Mouse (Mus musculus) gonadal fat pad, adult 2 months (tissue): ENCODE measurements at regions not wholly inside any gene's neighbourhood (a gene's known extent, or its start where the extent isn't known, plus 50 kb on each side); places are given as distances from the start of the nearest gene placed in this dataset.

Source experiments
- DNase-seq: peaks from one replicate; pipeline ENCODE4 v3.0.0-alpha.2; 2012; ENCODE audit warnings: low read depth

- DNase-seq, result no peak
Observed at GRCm38 (mm10) chr16:51675101-51675500, 355.9 kb upstream of the Cblb start.

- DNase-seq, result no peak
Observed at GRCm38 (mm10) chr16:51675988-51676387, 355.0 kb upstream of the Cblb start.

- no peak for DNase-seq
Observed at GRCm38 (mm10) chr16:51690861-51691260, 340.2 kb upstream of the Cblb start.

GRCm38 (mm10) chr16:51705026-51705425, 326.0 kb upstream of the Cblb start:
- no peak for DNase-seq

- DNase-seq, result no peak
Observed at GRCm38 (mm10) chr16:51718695-51719094, 312.3 kb upstream of the Cblb start.

- no peak for DNase-seq
Observed at GRCm38 (mm10) chr16:51719637-51720036, 311.4 kb upstream of the Cblb start.

- no peak for DNase-seq
Observed at GRCm38 (mm10) chr16:51722682-51723081, 308.3 kb upstream of the Cblb start.

- no peak for DNase-seq
Observed at GRCm38 (mm10) chr16:51741875-51742274, 289.1 kb upstream of the Cblb start.

- no peak for DNase-seq
Observed at GRCm38 (mm10) chr16:51751878-51752277, 279.1 kb upstream of the Cblb start.

- no peak for DNase-seq
Observed at GRCm38 (mm10) chr16:51758361-51759227, 272.4 kb upstream of the Cblb start.

- no peak for DNase-seq
Observed at GRCm38 (mm10) chr16:51759228-51759647, 271.8 kb upstream of the Cblb start.

GRCm38 (mm10) chr16:51767556-51767955, 263.5 kb upstream of the Cblb start:
- DNase-seq, result no peak

GRCm38 (mm10) chr16:51778920-51779319, 252.1 kb upstream of the Cblb start:
- DNase-seq, result no peak

- DNase-seq, result no peak
Observed at GRCm38 (mm10) chr16:51795003-51795402, 236.0 kb upstream of the Cblb start.

GRCm38 (mm10) chr16:51807323-51807722, 223.7 kb upstream of the Cblb start:
- no peak for DNase-seq

GRCm38 (mm10) chr16:51809120-51809519, 221.9 kb upstream of the Cblb start:
- no peak for DNase-seq

GRCm38 (mm10) chr16:51811073-51811472, 220.0 kb upstream of the Cblb start:
- DNase-seq, result no peak

- DNase-seq, result no peak
Observed at GRCm38 (mm10) chr16:51842770-51843169, 188.3 kb upstream of the Cblb start.

- DNase-seq, result no peak
Observed at GRCm38 (mm10) chr16:51845539-51845938, 185.5 kb upstream of the Cblb start.

GRCm38 (mm10) chr16:51880711-51881110, 150.3 kb upstream of the Cblb start:
- no peak for DNase-seq

GRCm38 (mm10) chr16:51881127-51881526, 149.9 kb upstream of the Cblb start:
- peak; percentile 16 for DNase-seq

- DNase-seq, result no peak
Observed at GRCm38 (mm10) chr16:51883813-51884212, 147.2 kb upstream of the Cblb start.

GRCm38 (mm10) chr16:51887496-51887895, 143.5 kb upstream of the Cblb start:
- DNase-seq, result no peak

GRCm38 (mm10) chr16:51905588-51905987, 125.4 kb upstream of the Cblb start:
- DNase-seq, result no peak
